Mouse (Mus musculus): ENCODE results near the gene Ppp1r1b. TPM values are rescaled to one million over a fixed set of nuclear protein-coding genes. Genes with fewer than 3 reads are reported as not detected.
"Not testable (repeated sequence)": the region's sequence is repeated elsewhere in the genome, so short reads cannot be mapped to it uniquely, and the experiment has no call there.

Gene Ppp1r1b
- total RNA-seq, 2 experiments from 2014 or later, result not detected

GRCm38 (mm10) chr11:98370588-98370987 is 22.4 kb downstream of the Ppp1r1b start:
- no peak for ATAC-seq (ENCODE audit: poor library complexity, severe bottlenecking)

- no peak for ATAC-seq (ENCODE audit: poor library complexity, severe bottlenecking)
Observed at GRCm38 (mm10) chr11:98371556-98372240, 23.5 kb downstream of the Ppp1r1b start.

- ATAC-seq (ENCODE audit: poor library complexity, severe bottlenecking), result peak; percentile 79
Observed at GRCm38 (mm10) chr11:98372406-98372805, 24.2 kb downstream of the Ppp1r1b start.

- no peak for ATAC-seq (ENCODE audit: poor library complexity, severe bottlenecking)
Observed at GRCm38 (mm10) chr11:98373244-98373643, 25.0 kb downstream of the Ppp1r1b start.

- no peak for ATAC-seq (ENCODE audit: poor library complexity, severe bottlenecking)
Observed at GRCm38 (mm10) chr11:98374266-98374665, 26.1 kb downstream of the Ppp1r1b start.

GRCm38 (mm10) chr11:98376756-98377155 is 28.6 kb downstream of the Ppp1r1b start:
- ATAC-seq (ENCODE audit: poor library complexity, severe bottlenecking), result no peak

- ATAC-seq (ENCODE audit: poor library complexity, severe bottlenecking), result no peak
Observed at GRCm38 (mm10) chr11:98377787-98378186, 29.6 kb downstream of the Ppp1r1b start.

GRCm38 (mm10) chr11:98379379-98379778 is 31.2 kb downstream of the Ppp1r1b start:
- no peak for ATAC-seq (ENCODE audit: poor library complexity, severe bottlenecking)

- ATAC-seq (ENCODE audit: poor library complexity, severe bottlenecking), result no peak
Observed at GRCm38 (mm10) chr11:98380106-98380505, 31.9 kb downstream of the Ppp1r1b start.

- ATAC-seq (ENCODE audit: poor library complexity, severe bottlenecking), result no peak
Observed at GRCm38 (mm10) chr11:98381651-98382050, 33.4 kb downstream of the Ppp1r1b start.

GRCm38 (mm10) chr11:98382405-98382804 is 34.2 kb downstream of the Ppp1r1b start:
- not testable (repeated sequence) for ATAC-seq (ENCODE audit: poor library complexity, severe bottlenecking)

GRCm38 (mm10) chr11:98383261-98384030 is 35.2 kb downstream of the Ppp1r1b start, which contains the start of gene Tcap:
Tcap (plus strand) TSS chr11:98383811.
- ATAC-seq (ENCODE audit: poor library complexity, severe bottlenecking), result no peak

- no peak for ATAC-seq (ENCODE audit: poor library complexity, severe bottlenecking)
Observed at GRCm38 (mm10) chr11:98384216-98384615, 36.0 kb downstream of the Ppp1r1b start.

- no peak for ATAC-seq (ENCODE audit: poor library complexity, severe bottlenecking)
Observed at GRCm38 (mm10) chr11:98384721-98385637, 36.8 kb downstream of the Ppp1r1b start.

- ATAC-seq (ENCODE audit: poor library complexity, severe bottlenecking), result no peak
Observed at GRCm38 (mm10) chr11:98385638-98386585, 37.7 kb downstream of the Ppp1r1b start, which contains the start of gene Pnmt. Pnmt (plus strand) TSS chr11:98386450.

- ATAC-seq (ENCODE audit: poor library complexity, severe bottlenecking), result no peak
Observed at GRCm38 (mm10) chr11:98386596-98386995, 38.4 kb downstream of the Ppp1r1b start.

GRCm38 (mm10) chr11:98387056-98387577 is 38.9 kb downstream of the Ppp1r1b start:
- no peak for ATAC-seq (ENCODE audit: poor library complexity, severe bottlenecking)

GRCm38 (mm10) chr11:98388282-98388681 is 40.1 kb downstream of the Ppp1r1b start:
- no peak for ATAC-seq (ENCODE audit: poor library complexity, severe bottlenecking)

GRCm38 (mm10) chr11:98389221-98389780 is 41.1 kb downstream of the Ppp1r1b start:
- peak; percentile 52 for ATAC-seq (ENCODE audit: poor library complexity, severe bottlenecking)

Data from megakaryocyte, adult 5-6 weeks (primary cell).